Mouse (Mus musculus) neural tube, embryonic 13.5 days (tissue): ENCODE results near the gene Apoe. TPM values are rescaled to one million over a fixed set of nuclear protein-coding genes. Genes with fewer than 3 reads are reported as not detected.
A peak's percentile ranks its signal among the peaks of the same experiment; 100 is the strongest.

Source experiments
- ATAC-seq: fragments of 200-750 bp; cut with Nextera tagmentation; 2 replicates; pipeline ENCODE4 v1.8.0; 2017; ENCODE audit warnings: low read depth, mild to moderate bottlenecking, moderate TSS enrichment, moderate library complexity
- H3K27ac ChIP-seq: fragments of 300-500 bp; sonication (generic); replicated peaks from 2 replicates; pipeline ENCODE4 v1.5.1; 2015; ENCODE audit warnings: moderate library complexity, mild to moderate bottlenecking, inconsistent platforms
- H3K27me3 ChIP-seq: fragments of 300-500 bp; sonication (generic); 2 replicates; pipeline ENCODE4 v1.6.1; 2015; ENCODE audit warnings: mild to moderate bottlenecking, inconsistent platforms
- H3K36me3 ChIP-seq: fragments of 300-500 bp; sonication (generic); 2 replicates; pipeline ENCODE4 v1.6.1; 2015; ENCODE audit warnings: mild to moderate bottlenecking, inconsistent platforms
- H3K4me1 ChIP-seq: fragments of 300-500 bp; sonication (generic); replicated peaks from 2 replicates; pipeline ENCODE4 v1.6.1; 2015; ENCODE audit warnings: inconsistent platforms
- H3K4me2 ChIP-seq: fragments of 300-500 bp; sonication (generic); 2 replicates; pipeline ENCODE4 v1.6.1; 2015; ENCODE audit warnings: inconsistent platforms, mild to moderate bottlenecking, moderate library complexity
- H3K4me3 ChIP-seq: fragments of 300-500 bp; sonication (generic); 2 replicates; pipeline ENCODE4 v1.5.1; 2015; ENCODE audit warnings: mild to moderate bottlenecking, inconsistent platforms
- H3K9ac ChIP-seq: fragments of 300-500 bp; sonication (generic); 2 replicates; pipeline ENCODE4 v1.6.1; 2015; ENCODE audit warnings: moderate library complexity, mild to moderate bottlenecking, inconsistent platforms
- H3K9me3 ChIP-seq: fragments of 300-500 bp; sonication (generic); 2 replicates; pipeline ENCODE4 v1.6.1; 2016; ENCODE audit warnings: inconsistent platforms
- WGBS: fragments of 180-500 bp; shearing (Covaris S2); methylation state at CpG from one replicate; pipeline ENCODE4 v1.1.7; 2015; 5-methylcytosine and 5-hydroxymethylcytosine counted together
- polyA plus RNA-seq: library from polyadenylated mRNA; unstranded; fragments of >200 nt; fragmentation: Nextera tagmentation; extraction: Ambion mirVana; gene quantifications from 2 replicates; pipeline ENCODE4 v1.2.1, GENCODE M21; 2015

Apoe gene
- polyA plus RNA-seq, 1 experiment from 2014 or later, result 440 TPM

GRCm38 (mm10) chr7:19697949-19698906, 760 bp downstream of the Apoe start:
- Histone ChIP-seq H3K4me2 (peak overlapping the region; percentile 60), H3K4me3 (peak overlapping the region; percentile 35), H3K36me3 (peaks cover 24% of the 10 kb centered on the region), H3K9ac (peak overlapping the region; percentile 69), H3K4me1 (peaks cover 31% of the 10 kb centered on the region), H3K27ac (no peak overlapping the region), H3K27me3 (peaks cover 4% of the 10 kb centered on the region; the same call in 1 of the 2 replicates), H3K9me3 (no peaks in the 10 kb centered on the region)
- peak; percentile 3; the same call in 1 of the 2 replicates for ATAC-seq
- WGBS, result 3% methylated on average over 28 of the region's 28 CpGs

GRCm38 (mm10) chr7:19696336-19696873, 2.6 kb downstream of the Apoe start:
- ATAC-seq, result no peak
- Histone ChIP-seq H3K27ac (no peak overlapping the region), H3K9ac (no peak overlapping the region), H3K36me3 (peaks cover 11% of the 10 kb centered on the region), H3K27me3 (peaks cover 4% of the 10 kb centered on the region; the same call in 1 of the 2 replicates), H3K4me1 (peaks cover 36% of the 10 kb centered on the region), H3K4me3 (no peak overlapping the region), H3K4me2 (no peak overlapping the region), H3K9me3 (no peaks in the 10 kb centered on the region)
- WGBS, result 95% methylated on average over 34 of the region's 34 CpGs

GRCm38 (mm10) chr7:19695881-19696280, 3.1 kb downstream of the Apoe start:
- Histone ChIP-seq H3K4me3 (no peak overlapping the region), H3K9me3 (no peaks in the 10 kb centered on the region), H3K9ac (no peak overlapping the region), H3K27me3 (peaks cover 4% of the 10 kb centered on the region; the same call in 1 of the 2 replicates), H3K4me2 (no peak overlapping the region), H3K36me3 (peaks cover 11% of the 10 kb centered on the region), H3K27ac (no peak overlapping the region), H3K4me1 (peaks cover 35% of the 10 kb centered on the region)
- WGBS, result 88% methylated on average over 6 of the region's 6 CpGs
- no peak for ATAC-seq

GRCm38 (mm10) chr7:19695213-19695594, 3.8 kb downstream of the Apoe start:
- 58% methylated on average over 8 of the region's 8 CpGs for WGBS
- Histone ChIP-seq H3K4me2 (no peak overlapping the region), H3K27ac (no peak overlapping the region), H3K36me3 (peaks cover 11% of the 10 kb centered on the region), H3K27me3 (peaks cover 4% of the 10 kb centered on the region; the same call in 1 of the 2 replicates), H3K9ac (no peak overlapping the region), H3K4me3 (no peak overlapping the region), H3K4me1 (peaks cover 28% of the 10 kb centered on the region), H3K9me3 (no peaks in the 10 kb centered on the region)
- no peak for ATAC-seq

GRCm38 (mm10) chr7:19694336-19695212, 4.4 kb downstream of the Apoe start:
- Histone ChIP-seq H3K9ac (no peak overlapping the region), H3K4me2 (no peak overlapping the region), H3K27ac (no peak overlapping the region), H3K4me1 (peaks cover 26% of the 10 kb centered on the region), H3K27me3 (peaks cover 4% of the 10 kb centered on the region; the same call in 1 of the 2 replicates), H3K36me3 (peaks cover 11% of the 10 kb centered on the region), H3K4me3 (no peak overlapping the region), H3K9me3 (no peaks in the 10 kb centered on the region)
- no peak for ATAC-seq
- WGBS, result 87% methylated on average over 10 of the region's 10 CpGs

- Histone ChIP-seq H3K27ac (no peak overlapping the region), H3K9me3 (no peaks in the 10 kb centered on the region), H3K4me3 (no peak overlapping the region), H3K36me3 (peaks cover 11% of the 10 kb centered on the region), H3K27me3 (0 out of 2 replicates have a peak, but pooled peaks cover 4% of the 10 kb centered on the region), H3K4me1 (peaks cover 14% of the 10 kb centered on the region), H3K9ac (no peak overlapping the region), H3K4me2 (no peak overlapping the region)
- WGBS, result 32% methylated on average over 10 of the region's 10 CpGs
- ATAC-seq, result no peak
These were observed 5.6 kb downstream of the Apoe start for GRCm38 (mm10) chr7:19693421-19693820.

GRCm38 (mm10) chr7:19691873-19692865, 6.8 kb downstream of the Apoe start, which contains the start of gene Apoc1:
Apoc1 (minus strand) TSS chr7:19692660.
- Histone ChIP-seq H3K4me1 (peaks cover 8% of the 10 kb centered on the region), H3K4me3 (no peak within 1 kb of the TSS), H3K4me2 (no peak within 1 kb of the TSS), H3K27ac (no peak within 1 kb of the TSS), H3K36me3 (peaks cover 11% of the 10 kb centered on the region), H3K27me3 (no peaks in the 10 kb centered on the region), H3K9me3 (no peaks in the 10 kb centered on the region), H3K9ac (no peak within 1 kb of the TSS)
- no peak for ATAC-seq
- WGBS, result 45% methylated on average over 28 of the region's 28 CpGs

- H3K27me3 ChIP-seq, result no peaks in the 10 kb centered on the region
- H3K27ac ChIP-seq, result no peak overlapping the region
- H3K9me3 ChIP-seq, result no peaks in the 10 kb centered on the region
- H3K36me3 ChIP-seq, result peaks cover 6% of the 10 kb centered on the region
- WGBS, result 74% methylated on average over 6 of the region's 6 CpGs
- no peak for ATAC-seq
- peaks cover 8% of the 10 kb centered on the region for H3K4me1 ChIP-seq
- H3K9ac ChIP-seq, result no peak overlapping the region
- H3K4me3 ChIP-seq, result no peak overlapping the region
- no peak overlapping the region for H3K4me2 ChIP-seq
These were observed 7.6 kb downstream of the Apoe start for GRCm38 (mm10) chr7:19691434-19691833.

- Histone ChIP-seq H3K4me2 (no peak overlapping the region), H3K9me3 (no peaks in the 10 kb centered on the region), H3K4me1 (peaks cover 8% of the 10 kb centered on the region), H3K36me3 (0 out of 2 replicates have a peak, but pooled peaks cover under 1% of the 10 kb centered on the region), H3K27me3 (no peaks in the 10 kb centered on the region), H3K27ac (no peak overlapping the region), H3K9ac (no peak overlapping the region), H3K4me3 (no peak overlapping the region)
- no peak for ATAC-seq
- 89% methylated on average over 4 of the region's 4 CpGs for WGBS
These were observed 8.1 kb downstream of the Apoe start for GRCm38 (mm10) chr7:19690845-19691244.

- no peak for ATAC-seq
- WGBS, result 91% methylated on average over 2 of the region's 2 CpGs
- H3K27ac ChIP-seq, result no peak overlapping the region
- H3K4me2 ChIP-seq, result no peak overlapping the region
- H3K4me3 ChIP-seq, result no peak overlapping the region
- no peak overlapping the region for H3K9ac ChIP-seq
- no peaks in the 10 kb centered on the region for H3K9me3 ChIP-seq
- H3K36me3 ChIP-seq, result no peaks in the 10 kb centered on the region
- peaks cover 8% of the 10 kb centered on the region for H3K4me1 ChIP-seq
- no peaks in the 10 kb centered on the region for H3K27me3 ChIP-seq
These were observed 10.4 kb downstream of the Apoe start for GRCm38 (mm10) chr7:19688611-19689010.

GRCm38 (mm10) chr7:19688101-19688500, 10.9 kb downstream of the Apoe start:
- Histone ChIP-seq H3K36me3 (no peaks in the 10 kb centered on the region), H3K4me3 (no peak overlapping the region), H3K9ac (no peak overlapping the region), H3K9me3 (no peaks in the 10 kb centered on the region), H3K27ac (no peak overlapping the region), H3K4me2 (no peak overlapping the region), H3K4me1 (peaks cover 3% of the 10 kb centered on the region), H3K27me3 (no peaks in the 10 kb centered on the region)
- 92% methylated on average over 10 of the region's 10 CpGs for WGBS
- no peak for ATAC-seq
